Comparison of ENCODE assay signal across 10 mouse cellular contexts in genomic region chr6:134143649-134144097, GRCm38 (mm10).
DNase-seq lines count a peak whose midpoint lies in the region; ATAC-seq and TF ChIP-seq lines count a peak whose summit lies in the region.
"Had no signal": no experiment of that assay in that cellular context is flagged by ENCODE, and none has a peak within 500 bp of the region (broad histone marks: within the 10 kb centered on the region; RNA-seq: fewer than 3 reads in every experiment).

No protein-coding gene starts in this region.

- no peaks in the 10 kb centered on the region for H3K27me3 ChIP-seq in kidney, postnatal 0 days (ENCODE audit: insufficient read depth, low read length)
- H3K27me3 ChIP-seq in heart, embryonic 15.5 days = no peaks in the 10 kb centered on the region
- no peaks in the 10 kb centered on the region for H3K27me3 ChIP-seq in liver, embryonic 13.5 days
- no peaks in the 10 kb centered on the region for H3K27me3 ChIP-seq in hindbrain, postnatal 0 days (ENCODE audit: insufficient read depth, low read length)
- H3K27me3 ChIP-seq: embryonic facial prominence, embryonic 12.5 days; megakaryocyte, embryonic 14.5 days had no signal

- no peak for DNase-seq in kidney, postnatal 0 days (ENCODE audit: low spot score)
- DNase-seq in kidney, adult 9 months = no peak
- no peak for DNase-seq in liver, embryonic 13.5 days
- no peak for DNase-seq in spleen, postnatal 4 days (ENCODE audit: low spot score in 2 of 2)
- no peak for DNase-seq in hindbrain, postnatal 0 days (ENCODE audit: low spot score)
- DNase-seq: thymus, postnatal 36 days had no signal

- no peak for TF ChIP-seq CTCF in kidney, postnatal 0 days (IDR thresholded peaks at IDR 0.05; ENCODE audit: low read depth)
- no peak for TF ChIP-seq CTCF in hindbrain, postnatal 0 days (IDR thresholded peaks at IDR 0.05; ENCODE audit: low read depth)

- no peak overlapping the region for H3K4me2 ChIP-seq in kidney, postnatal 0 days (ENCODE audit: low read length)
- H3K4me2 ChIP-seq in heart, embryonic 15.5 days = peak overlapping the region; percentile 1; the same call in 1 of the 2 replicates
- H3K4me2 ChIP-seq in liver, embryonic 13.5 days = no peak overlapping the region
- H3K4me2 ChIP-seq in hindbrain, postnatal 0 days (ENCODE audit: low read depth, low read length) = no peak overlapping the region
- H3K4me2 ChIP-seq: embryonic facial prominence, embryonic 12.5 days had no signal

- H3K9me3 ChIP-seq in kidney, postnatal 0 days (replicated peaks; ENCODE audit: low read length) = no peaks in the 10 kb centered on the region
- H3K9me3 ChIP-seq in heart, embryonic 15.5 days (replicated peaks) = no peaks in the 10 kb centered on the region
- no peaks in the 10 kb centered on the region for H3K9me3 ChIP-seq in liver, embryonic 13.5 days (replicated peaks)
- H3K9me3 ChIP-seq in hindbrain, postnatal 0 days (ENCODE audit: low read length) = no peaks in the 10 kb centered on the region
- H3K9me3 ChIP-seq: embryonic facial prominence, embryonic 12.5 days; megakaryocyte, embryonic 14.5 days had no signal

- no peak overlapping the region for H3K9ac ChIP-seq in kidney, postnatal 0 days (ENCODE audit: low read depth, low read length)
- H3K9ac ChIP-seq in heart, embryonic 15.5 days = no peak overlapping the region
- no peak overlapping the region for H3K9ac ChIP-seq in liver, embryonic 13.5 days
- no peak overlapping the region for H3K9ac ChIP-seq in hindbrain, postnatal 0 days (replicated peaks; ENCODE audit: low read length)
- H3K9ac ChIP-seq: embryonic facial prominence, embryonic 12.5 days had no signal

- peak; percentile 22; the same call in 1 of the 2 replicates for ATAC-seq in kidney, postnatal 0 days (replicated peaks; ENCODE audit: low FRiP score, low read depth)
- ATAC-seq in common myeloid progenitor, adult 5-6 weeks (replicated peaks; ENCODE audit: low read depth, poor library complexity, severe bottlenecking) = 0 out of 2 replicates have a peak, but pooled peaks have one; percentile 9
- ATAC-seq in heart, embryonic 15.5 days (replicated peaks; ENCODE audit: insufficient number of reproducible peaks, insufficient read depth, low FRiP score, low read depth) = peak; percentile 50
- no peak for ATAC-seq in liver, embryonic 13.5 days (ENCODE audit: low read depth)
- no peak for ATAC-seq in hindbrain, postnatal 0 days

- 37% methylated on average over 3 of the region's 3 CpGs for WGBS in kidney, postnatal 0 days
- WGBS in heart, embryonic 15.5 days = 10% methylated on average over 3 of the region's 3 CpGs
- WGBS in liver, embryonic 13.5 days (ENCODE audit: insufficient replicate concordance) = 55% methylated on average over 3 of the region's 3 CpGs
- WGBS in hindbrain, postnatal 0 days = 53% methylated on average over 3 of the region's 3 CpGs

- peaks cover 27% of the 10 kb centered on the region for H3K4me1 ChIP-seq in kidney, postnatal 0 days (replicated peaks; ENCODE audit: insufficient read depth, low read length)
- peaks cover 69% of the 10 kb centered on the region for H3K4me1 ChIP-seq in heart, embryonic 15.5 days (replicated peaks)
- H3K4me1 ChIP-seq in liver, embryonic 13.5 days (replicated peaks) = peaks cover 48% of the 10 kb centered on the region
- H3K4me1 ChIP-seq in hindbrain, postnatal 0 days (ENCODE audit: insufficient read depth, low read length) = peaks cover 12% of the 10 kb centered on the region; the same call in 1 of the 2 replicates

- no peak overlapping the region for H3K4me3 ChIP-seq in kidney, postnatal 0 days (replicated peaks; ENCODE audit: low read depth, low read length)
- H3K4me3 ChIP-seq in heart, embryonic 15.5 days = no peak overlapping the region
- no peak overlapping the region for H3K4me3 ChIP-seq in liver, embryonic 13.5 days (replicated peaks)
- H3K4me3 ChIP-seq in hindbrain, postnatal 0 days (ENCODE audit: low read length) = no peak overlapping the region
- H3K4me3 ChIP-seq: embryonic facial prominence, embryonic 12.5 days; megakaryocyte, embryonic 14.5 days had no signal

- no peaks in the 10 kb centered on the region for H3K36me3 ChIP-seq in kidney, postnatal 0 days (ENCODE audit: insufficient read depth, low read length)
- H3K36me3 ChIP-seq in heart, embryonic 15.5 days = no peaks in the 10 kb centered on the region
- H3K36me3 ChIP-seq in liver, embryonic 13.5 days = 0 out of 2 replicates have a peak, but pooled peaks cover 2% of the 10 kb centered on the region
- no peaks in the 10 kb centered on the region for H3K36me3 ChIP-seq in hindbrain, postnatal 0 days (ENCODE audit: insufficient read depth, low read length)
- H3K36me3 ChIP-seq: embryonic facial prominence, embryonic 12.5 days had no signal

- peak overlapping the region; percentile 42; the same call in 1 of the 2 replicates for H3K27ac ChIP-seq in kidney, postnatal 0 days
- peak overlapping the region; percentile 90 for H3K27ac ChIP-seq in heart, embryonic 15.5 days
- peak overlapping the region; percentile 50 for H3K27ac ChIP-seq in liver, embryonic 13.5 days
- no peak overlapping the region; the same call in 1 of the 2 replicates for H3K27ac ChIP-seq in hindbrain, postnatal 0 days
- H3K27ac ChIP-seq: embryonic facial prominence, embryonic 12.5 days had no signal

Comparison
In these comparisons a context has a peak if more than half of its experiments do, and no peak if none do; other contexts are left out.
1. ATAC-seq: peak in kidney, postnatal 0 days (single experiment), common myeloid progenitor, adult 5-6 weeks (single experiment) and heart, embryonic 15.5 days (single experiment); none in liver, embryonic 13.5 days (single experiment) and hindbrain, postnatal 0 days (single experiment).